Mouse (Mus musculus) naive thymus-derived CD4-positive, alpha-beta T cell, adult 2 months (primary cell): ENCODE measurements around the gene Minos1.

ENCODE experiments used
- DNase-seq: peaks from one replicate; pipeline ENCODE4 v3.0.0-alpha.2; 2011; ENCODE audit warnings: low read depth

Gene Minos1

DNA sequence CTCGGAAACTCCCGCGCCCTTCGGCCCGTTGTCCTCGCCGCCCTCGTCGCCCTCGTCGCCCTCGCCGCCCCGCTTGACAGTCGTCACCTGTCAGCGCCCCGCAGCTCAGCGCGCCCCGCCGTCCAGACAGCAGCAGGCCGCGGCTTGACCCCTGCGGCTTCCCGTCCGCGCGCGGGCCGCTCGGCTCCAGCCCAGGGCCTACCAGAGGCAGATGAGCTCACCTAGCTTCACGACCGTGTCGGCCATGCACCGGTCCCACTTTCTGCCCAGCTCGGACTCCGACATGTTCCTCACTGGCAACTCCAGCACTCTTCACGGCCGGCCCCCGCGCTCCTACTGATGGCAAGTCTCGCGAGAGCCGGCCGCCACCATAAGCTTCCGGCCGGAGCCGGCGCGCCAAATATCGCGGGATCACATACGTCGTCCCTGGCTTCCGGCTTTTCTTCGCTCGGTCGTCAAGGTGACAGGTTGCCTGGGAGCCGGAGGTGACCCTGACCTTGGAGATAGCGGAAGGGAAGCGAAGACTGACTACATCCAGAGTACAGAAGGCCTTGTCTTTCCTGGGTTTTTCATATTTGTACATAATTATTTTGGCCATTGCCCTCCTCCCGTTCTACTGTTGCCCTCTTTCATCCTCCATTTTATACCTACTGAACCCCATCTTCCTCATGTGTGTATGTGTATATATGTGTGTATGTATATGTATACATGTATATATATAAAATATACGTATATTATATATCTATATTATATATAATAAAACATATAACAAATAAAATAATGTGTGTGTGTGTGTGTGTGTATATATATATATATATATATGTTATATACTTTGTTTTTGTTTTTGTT, at the start of gene Minos1:
TSS of gene Minos1 (minus strand) at position 413 of the 849 bp plus-strand sequence.
- DNase-seq, result peak; percentile 98

DNA sequence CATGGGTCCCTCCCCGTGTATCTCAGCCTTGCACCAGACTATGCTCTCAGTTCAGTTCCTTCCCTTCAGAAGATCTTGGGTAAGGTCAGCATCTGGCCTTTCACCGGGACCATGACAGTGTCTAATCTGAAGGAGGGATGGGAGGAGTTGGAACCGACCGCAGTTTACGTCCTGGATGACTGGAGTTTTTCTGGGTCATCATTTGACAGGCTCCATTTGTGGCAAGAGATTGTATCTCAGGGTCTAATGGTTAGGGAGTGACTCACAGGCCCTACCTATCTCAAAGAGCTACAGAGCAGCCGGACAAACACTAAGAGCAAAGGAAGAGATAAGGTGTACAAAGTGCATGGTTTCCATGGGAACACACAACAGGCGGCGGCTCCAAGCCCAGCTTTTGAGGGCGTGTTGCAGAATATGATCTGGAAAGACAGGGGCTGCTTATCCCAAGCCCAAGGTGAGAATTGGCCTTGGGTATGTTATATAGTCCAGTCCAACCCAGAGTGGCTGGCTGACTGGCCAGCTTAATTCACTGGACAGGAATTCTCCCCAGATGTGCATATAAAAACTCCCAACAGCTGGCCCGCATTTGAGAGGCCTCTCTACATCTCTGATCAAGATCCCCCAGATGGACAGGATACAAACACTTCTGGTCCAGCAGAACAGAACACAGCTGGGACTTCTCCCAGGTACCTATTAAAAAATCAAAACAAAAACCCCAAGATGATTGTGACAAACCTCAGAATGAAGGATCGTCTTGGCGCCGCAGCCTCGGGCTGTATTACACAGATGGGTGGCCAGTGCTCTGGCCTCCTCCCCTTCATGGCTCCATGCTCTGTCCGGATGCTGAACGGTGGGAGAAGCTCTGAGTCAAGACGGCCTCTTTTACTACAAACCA, 49.1 kb upstream of the Minos1 start:
- no peak for DNase-seq

DNA sequence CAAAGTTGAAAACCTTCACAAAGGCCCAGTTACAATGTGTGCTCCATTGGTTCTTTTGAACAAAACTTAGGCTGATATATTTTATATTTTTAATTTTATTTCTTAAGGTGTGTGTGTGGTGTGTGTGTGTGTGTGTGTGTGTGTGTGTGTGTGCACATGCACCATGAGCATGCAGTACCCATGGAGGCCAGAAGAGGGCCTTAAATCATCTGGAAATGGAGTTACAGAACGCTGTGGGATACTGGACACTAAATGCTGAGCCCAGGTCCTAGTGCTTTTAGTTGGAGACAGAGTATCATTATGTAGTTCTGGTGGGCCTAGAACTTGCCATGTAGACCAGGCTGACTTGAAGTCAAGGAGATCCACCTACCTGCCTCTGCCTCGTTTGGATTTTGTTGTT, 48.3 kb upstream of the Minos1 start:
- no peak for DNase-seq

DNA sequence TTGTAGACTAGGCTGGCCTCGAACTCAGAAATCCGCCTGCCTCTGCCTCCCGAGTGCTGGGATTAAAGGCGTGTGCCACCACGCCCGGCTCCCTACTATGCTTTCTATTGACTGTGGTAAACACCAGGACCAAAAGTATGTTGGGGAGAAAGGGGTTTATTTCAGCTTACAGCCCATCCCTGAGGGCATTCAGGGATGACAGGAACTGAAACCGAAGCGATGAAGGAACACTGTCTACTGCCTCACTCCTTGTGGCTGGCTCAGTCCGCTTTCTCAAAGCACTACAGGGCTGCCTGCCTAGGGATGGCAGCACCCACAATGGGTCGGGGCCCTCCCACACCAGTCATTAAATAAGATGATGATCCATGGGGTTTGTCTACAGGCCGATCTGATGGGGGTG, 47.5 kb upstream of the Minos1 start:
- DNase-seq, result no peak

DNA sequence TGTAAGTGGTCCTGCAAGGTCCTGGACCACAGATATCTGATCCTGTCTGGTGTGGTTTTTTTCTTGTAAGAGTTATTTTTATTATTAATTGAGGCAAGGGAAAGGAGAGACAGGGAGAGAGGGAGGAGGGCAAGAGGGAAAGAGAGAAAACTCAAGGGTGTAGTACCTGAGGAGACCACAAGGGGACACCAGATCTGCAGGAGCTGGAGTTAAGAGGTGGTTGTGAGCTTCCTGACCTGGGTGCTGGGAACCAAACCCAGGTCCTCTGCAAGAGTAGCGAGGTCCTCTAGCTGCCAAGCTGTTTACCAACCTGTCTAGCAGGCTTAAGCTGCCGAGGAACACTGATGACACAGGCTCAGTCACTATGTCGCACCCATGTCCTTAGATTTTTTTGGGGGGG, 47.0 kb upstream of the Minos1 start:
- peak; percentile 52 for DNase-seq

DNA sequence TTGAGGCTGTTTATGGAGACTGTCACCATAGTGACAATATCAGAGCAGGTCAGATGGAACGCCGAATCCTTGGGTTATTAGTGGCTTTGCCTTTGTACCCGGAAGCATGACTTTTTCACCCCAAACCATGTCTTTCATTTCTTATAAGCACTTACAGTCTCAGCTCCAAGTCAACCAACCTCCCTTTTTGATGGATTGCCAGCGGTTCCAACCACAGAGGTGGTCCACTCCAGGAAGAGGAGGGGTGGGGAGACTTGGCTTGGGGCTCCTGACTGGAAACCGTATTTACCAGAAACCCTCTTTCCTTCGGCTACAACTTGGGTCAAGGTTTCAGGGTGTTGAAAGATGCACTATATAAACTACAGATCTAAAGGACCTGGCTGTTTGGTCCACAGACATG, 45.1 kb upstream of the Minos1 start:
- no peak for DNase-seq

DNA sequence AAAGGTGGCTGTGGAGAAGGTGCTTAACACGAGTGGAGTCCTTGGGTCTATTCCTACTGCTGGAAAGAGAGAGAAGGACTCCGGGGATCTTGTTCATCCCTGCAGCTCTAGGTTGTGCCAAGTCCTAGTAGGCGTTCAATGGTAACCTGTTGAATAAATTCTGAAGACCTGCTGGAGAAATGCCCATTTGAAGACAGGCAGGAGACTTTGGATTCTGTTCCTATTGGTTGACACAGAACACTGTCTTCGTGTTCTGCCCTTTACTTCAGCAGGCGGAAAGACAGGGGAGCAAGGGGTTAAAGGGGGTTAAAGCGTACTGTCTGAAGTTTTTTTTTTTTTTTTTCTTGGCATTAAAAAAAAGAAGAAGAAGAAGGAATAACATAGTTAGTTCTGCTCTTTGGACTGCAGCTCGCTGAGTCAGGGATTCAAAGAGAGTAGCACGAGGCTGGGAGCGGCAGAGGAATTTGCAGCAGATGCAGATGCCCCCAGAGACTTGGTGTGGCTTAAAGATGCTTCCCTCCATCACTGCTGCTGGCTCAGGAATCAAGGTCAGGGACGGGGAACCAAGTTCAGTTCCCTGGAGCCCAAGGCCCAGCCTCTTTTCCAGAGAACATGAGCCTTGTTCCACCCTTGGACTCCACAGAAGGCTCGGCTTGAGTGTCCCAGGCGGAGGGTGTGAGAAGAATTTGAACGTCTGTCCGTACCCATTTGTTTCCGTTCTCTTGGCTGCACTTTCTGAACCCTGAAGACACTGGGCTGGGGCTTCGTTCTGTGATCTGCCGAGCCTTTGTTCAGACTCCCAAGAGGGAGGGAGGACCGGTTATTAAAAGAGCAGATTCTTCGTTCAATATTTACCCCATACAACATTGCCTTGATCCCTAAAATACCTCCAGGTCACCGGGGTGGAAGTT, 44.4 kb upstream of the Minos1 start:
- DNase-seq, result no peak

DNA sequence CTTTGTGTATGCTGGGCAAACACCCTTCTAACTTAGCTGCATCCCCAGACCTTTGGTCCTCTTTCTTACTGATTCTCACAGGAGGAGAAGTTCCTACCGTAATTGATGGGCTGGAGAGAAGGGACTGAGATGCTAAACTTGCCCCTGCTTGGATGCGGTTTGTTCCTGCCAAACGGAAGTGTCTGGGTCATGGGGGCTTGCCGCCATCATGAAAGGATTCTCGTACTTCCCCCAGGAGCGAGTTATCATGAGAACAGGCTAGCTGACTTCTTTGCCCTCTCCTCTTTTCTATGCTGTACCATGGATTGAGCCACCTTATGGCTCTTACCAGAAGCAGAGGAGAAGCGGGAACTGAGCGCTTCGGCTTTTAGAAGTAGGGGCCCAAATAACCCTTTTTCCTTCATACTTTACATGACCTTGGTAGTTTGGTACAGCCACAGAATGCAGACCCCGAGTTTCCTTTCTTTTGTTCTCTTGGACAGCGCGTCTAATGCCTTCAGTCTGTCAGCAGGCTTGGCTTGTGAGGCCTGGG, 38.9 kb upstream of the Minos1 start:
- no peak for DNase-seq

DNA sequence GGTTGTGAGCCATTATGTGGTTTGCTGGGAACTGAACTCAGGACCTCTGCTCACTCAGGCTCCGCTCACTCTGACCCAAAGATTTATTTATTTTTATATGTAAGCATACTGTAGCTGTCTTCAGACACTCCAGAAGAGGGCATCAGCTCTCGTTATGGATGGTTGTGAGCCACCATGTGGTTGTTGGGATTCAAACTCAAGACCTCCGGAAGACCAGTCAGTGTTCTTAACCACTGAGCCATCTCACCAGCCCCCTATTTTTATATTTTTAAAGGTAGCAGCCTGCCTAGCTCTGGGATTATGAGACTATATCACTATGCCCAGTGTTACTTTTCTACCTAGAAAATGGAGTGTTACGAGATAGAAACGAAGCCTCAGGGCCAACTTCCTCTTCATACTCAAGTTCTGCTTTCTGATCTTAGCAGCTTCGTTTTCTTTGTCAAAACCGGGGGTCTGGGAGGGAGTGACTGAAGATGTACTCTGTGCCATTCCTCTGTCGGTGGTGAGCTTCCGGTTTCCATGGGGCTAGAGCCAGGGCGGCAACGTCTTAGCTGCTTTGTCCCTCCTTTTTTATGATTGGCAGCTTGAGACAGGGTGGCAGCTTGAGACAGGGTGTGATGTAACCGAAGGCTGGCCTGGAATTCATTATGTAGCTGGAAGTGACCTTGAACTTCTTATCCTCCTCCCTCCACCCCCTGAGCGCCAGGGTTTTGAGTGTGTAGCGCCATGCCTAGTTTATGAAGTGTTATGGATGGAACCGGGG, 38.3 kb upstream of the Minos1 start:
- peak; percentile 45 for DNase-seq

DNA sequence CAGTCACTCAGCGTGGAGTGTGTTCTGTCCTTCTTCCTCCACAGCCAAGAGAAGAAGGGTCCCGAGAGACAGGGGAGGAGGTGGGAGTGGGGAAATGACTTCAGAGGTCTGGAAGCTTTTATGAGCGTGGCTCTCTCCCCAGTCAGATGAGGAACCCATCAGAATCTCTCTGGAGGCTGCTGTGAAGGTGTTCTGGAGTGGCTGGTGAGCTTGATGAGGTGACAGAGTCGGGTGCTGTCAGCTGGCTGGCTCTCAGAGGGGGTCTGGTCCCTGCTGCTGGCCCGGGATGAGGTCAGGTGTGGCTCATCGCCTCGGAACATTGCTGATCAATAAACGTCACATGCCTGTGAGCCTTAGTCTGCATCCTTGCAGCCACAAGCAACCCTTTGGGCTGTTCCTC, 36.2 kb upstream of the Minos1 start:
- DNase-seq, result no peak

DNA sequence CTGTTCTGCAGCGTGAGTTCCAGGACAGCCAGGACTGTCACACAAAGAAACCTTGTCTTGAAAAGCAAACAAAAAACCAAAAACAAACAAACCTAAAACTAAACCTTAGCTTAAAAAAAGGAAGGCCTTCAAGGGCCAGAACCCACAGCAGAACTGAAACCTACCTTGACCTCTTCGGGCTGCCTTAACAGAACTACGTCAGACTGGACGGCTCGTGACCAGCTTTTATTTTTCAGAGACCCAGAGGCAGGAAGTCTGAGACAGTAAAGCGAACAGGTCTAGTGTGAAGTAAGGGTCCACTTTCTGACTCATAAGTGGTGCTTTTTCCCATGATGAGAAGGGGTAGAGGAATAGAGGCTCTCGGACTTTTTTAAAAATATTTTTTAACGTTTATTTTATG, 35.3 kb upstream of the Minos1 start:
- DNase-seq, result no peak

DNA sequence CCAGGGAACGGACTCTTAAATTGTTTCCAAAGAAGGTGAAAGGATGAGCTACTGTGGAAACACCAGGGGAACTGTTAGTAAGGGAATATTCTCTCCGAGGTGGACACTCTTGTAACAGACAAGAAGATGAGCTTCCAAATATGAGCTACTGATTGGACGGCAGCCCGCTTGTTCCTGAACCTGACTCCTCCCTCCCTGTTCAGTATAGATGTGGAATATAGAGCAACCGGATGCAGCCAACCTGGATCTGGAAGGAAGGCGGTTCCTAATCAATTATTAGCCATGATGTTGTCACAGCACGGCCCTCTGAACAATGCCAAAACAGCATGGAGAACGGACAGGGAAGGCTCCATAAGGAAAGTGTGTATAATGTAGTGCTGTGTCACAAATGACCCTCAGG, 34.3 kb upstream of the Minos1 start:
- DNase-seq, result no peak

DNA sequence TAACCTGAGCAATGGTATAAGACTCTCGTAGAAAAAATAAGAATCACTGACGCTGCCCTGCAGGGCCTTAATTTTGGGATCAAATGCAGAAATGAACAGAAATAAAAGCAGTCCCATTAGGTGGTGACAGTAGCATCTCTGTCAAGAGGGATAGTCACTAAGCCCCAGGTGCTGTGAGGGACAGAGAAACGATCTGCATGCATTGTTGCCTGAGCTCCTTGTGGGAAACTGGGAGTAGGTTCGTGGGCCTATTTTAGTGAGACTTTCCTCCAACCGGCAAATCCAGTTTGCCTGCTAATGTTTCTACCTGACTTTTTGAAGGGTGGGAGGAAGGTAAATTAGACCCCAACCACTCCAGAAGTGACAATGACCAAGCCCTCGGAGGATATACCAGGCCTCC, 33.2 kb upstream of the Minos1 start:
- DNase-seq, result no peak

DNA sequence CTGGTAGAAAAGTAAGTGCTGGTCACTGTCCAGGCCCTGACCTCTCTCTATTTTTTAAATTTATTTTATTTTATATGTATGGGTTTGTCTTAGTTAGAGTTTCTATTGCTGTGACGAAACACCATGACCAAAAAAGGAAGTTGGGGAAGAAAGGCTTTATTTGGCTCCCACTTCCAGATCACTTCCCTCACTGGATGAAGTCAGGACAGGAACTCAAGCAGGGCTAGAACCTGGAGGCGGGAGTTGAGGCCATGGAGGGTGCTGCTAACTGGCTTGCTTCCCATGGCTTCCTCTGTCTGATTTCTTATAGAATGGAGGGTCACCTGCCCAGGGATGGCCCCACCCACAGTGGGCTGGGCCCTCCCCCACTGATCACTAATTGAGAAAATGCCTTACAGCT, 30.2 kb upstream of the Minos1 start:
- no peak for DNase-seq

DNA sequence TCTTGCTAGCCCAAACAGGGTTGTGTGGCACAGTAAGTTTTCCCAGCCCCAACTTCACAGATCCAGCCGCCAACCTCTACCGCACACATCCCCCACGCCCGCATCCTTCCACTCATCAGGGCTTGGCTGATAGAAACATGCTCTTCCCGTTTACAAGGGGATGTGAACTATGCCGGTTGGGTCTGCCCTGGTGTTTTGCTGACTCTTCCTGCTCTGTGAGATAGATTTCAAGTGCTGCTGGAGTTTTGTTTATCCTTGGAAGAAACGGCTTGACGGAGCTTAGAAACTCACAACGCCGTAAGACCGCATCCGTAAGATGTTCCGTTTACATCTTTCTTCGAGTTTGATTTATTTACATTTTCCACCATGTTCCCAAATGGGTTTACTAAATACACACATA, 27.4 kb upstream of the Minos1 start:
- DNase-seq, result no peak

DNA sequence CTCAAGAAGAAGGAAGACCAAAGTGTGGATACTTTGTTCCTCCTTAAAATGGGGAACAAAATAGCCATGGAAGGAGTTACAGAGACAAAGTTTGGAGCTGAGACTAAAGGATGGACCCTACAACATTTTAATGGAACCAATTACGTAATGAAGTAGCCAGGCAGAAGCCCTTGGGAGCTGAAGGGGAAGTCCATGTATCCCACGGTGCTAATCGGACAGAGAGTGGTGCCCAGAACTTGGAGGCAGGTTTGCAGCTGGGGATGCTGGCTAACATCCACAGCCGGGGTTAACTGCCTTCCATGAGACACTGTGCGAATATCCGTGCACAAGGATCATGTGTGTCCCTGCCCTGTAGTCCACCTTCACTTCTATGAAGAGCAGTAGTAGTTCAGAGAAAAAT, 25.6 kb upstream of the Minos1 start:
- no peak for DNase-seq

DNA sequence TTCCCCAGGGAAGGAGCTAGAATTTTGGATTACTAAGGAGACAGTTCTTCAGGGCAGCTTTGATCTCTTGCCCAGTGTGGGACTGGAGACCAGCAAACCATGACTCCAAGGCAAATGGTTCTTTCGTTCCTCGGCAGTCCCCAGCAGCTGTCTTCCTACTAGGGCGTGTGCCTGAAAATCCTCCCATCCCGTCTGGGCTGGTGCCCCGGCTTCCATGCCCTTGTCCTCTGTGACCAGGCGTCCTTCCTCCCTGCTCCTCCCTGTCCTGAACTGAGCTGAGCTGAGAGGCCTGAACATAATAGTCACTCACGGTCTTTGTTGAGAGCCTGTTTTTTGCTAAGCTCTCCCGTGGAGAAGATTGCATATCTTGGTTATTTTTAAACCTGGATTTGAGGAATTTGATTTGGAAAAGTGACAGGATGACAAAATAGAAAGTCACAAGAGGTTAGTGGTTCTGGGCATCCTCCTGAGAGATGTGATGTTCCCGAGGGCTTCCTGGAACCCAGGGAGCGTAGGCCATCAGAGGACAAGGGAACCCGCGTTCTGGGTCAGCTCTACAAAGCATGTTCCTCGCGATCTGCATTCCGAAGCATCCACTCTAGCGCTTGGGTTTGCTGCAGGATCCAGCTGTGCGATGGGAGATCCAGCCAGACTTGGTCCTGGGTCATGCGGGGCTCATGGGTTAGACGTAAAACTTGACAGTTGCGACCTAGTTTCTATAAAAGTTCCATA, 23.8 kb upstream of the Minos1 start:
- DNase-seq, result no peak

DNA sequence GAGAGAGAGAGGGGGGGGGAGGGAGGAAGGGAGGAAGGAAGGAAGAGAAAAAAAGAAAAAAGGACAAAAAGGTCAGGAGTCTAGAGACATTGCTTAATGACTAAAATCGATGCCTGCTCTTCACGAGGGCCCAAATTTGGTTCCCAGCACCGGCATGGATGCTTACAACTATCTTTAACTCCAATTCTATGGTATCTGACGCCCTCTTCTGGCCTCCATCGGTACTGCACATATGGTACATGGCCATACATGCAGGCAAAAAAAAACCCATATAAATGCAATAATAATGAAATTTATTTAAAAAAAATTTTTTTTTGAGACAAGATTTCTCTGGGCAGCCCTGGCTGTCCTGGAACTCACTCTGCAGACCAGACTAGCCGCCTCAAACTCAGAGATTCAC, 20.5 kb upstream of the Minos1 start:
- no peak for DNase-seq

DNA sequence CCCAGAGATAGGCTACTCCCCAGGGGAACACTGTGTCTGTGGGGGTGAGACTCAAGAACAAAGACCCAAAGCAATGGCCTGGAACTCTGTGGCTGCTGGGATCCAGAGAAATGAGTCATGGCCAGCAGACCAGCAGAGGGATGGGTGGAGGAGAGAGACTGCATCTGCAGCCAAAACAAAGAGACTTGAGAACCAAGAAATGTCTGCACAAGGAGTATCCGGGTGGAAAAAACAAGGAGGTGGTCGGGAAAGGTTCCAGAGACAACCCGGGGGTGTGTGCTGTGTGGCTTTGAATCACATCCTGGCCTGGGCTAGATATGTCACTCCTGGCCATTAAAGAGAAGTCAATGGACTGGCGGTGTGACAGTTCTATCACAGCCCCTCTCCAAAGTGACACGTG, 15.8 kb upstream of the Minos1 start:
- no peak for DNase-seq

DNA sequence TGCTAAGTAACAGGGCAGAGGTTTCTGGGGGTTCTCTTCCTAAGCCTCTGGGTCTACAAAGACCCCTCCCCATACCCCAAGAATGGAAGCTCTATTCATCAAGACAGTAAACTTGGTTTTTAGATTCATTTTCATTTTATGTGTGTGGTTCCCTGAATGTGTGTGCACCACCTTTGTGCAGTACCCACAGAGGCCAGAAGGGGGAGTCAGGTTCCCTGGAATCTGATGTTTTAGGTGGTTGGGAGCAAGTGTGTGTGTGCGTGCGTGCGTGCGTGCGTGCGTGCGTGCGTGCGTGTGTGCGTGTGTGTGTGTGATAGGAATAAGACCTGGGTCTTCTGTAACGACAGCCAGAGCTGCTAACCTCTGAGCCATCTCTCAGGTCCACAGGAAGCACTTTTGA, 14.2 kb upstream of the Minos1 start:
- peak; percentile 40 for DNase-seq
